Mouse (Mus musculus) cerebellum, adult (tissue): Measurements from ENCODE around the gene Hoga1.
"Not testable (repeated sequence)": the region's sequence is repeated elsewhere in the genome, so short reads cannot be mapped to it uniquely, and the experiment has no call there.

Experiments
- ATAC-seq: cut with Nextera tagmentation; 2 replicates; pipeline ENCODE4 v1.9.2; 2017; ENCODE audit warnings: mild to moderate bottlenecking, moderate library complexity, mixed read lengths; ENCODE audit not compliant: insufficient number of reproducible peaks, low FRiP score, low TSS enrichment

Hoga1 gene

GRCm38 (mm10) chr19:42068441-42069240, 23.2 kb downstream of the Hoga1 start:
- no peak for ATAC-seq

GRCm38 (mm10) chr19:42069241-42069525, 23.8 kb downstream of the Hoga1 start:
- ATAC-seq, result 0 out of 2 replicates have a peak, but pooled peaks have one; percentile 31

GRCm38 (mm10) chr19:42071221-42071620, 25.8 kb downstream of the Hoga1 start:
- ATAC-seq, result no peak

- no peak for ATAC-seq
Measured at GRCm38 (mm10) chr19:42071886-42072608, 26.6 kb downstream of the Hoga1 start.

GRCm38 (mm10) chr19:42072802-42073201, 27.4 kb downstream of the Hoga1 start:
- no peak for ATAC-seq

- ATAC-seq, result no peak
Measured at GRCm38 (mm10) chr19:42075051-42075450, 29.6 kb downstream of the Hoga1 start.

- no peak for ATAC-seq
Measured at GRCm38 (mm10) chr19:42075992-42076391, 30.6 kb downstream of the Hoga1 start.

- ATAC-seq, result no peak
Measured at GRCm38 (mm10) chr19:42078566-42078965, 33.2 kb downstream of the Hoga1 start.

- ATAC-seq, result no peak
Measured at GRCm38 (mm10) chr19:42079006-42079405, 33.6 kb downstream of the Hoga1 start.

- no peak for ATAC-seq
Measured at GRCm38 (mm10) chr19:42079950-42080349, 34.5 kb downstream of the Hoga1 start.

GRCm38 (mm10) chr19:42080469-42080868, 35.1 kb downstream of the Hoga1 start:
- no peak for ATAC-seq

- not testable (repeated sequence) for ATAC-seq
Measured at GRCm38 (mm10) chr19:42081613-42082012, 36.2 kb downstream of the Hoga1 start.

GRCm38 (mm10) chr19:42085690-42086089, 40.3 kb downstream of the Hoga1 start:
- ATAC-seq, result no peak

GRCm38 (mm10) chr19:42086166-42086565, 40.8 kb downstream of the Hoga1 start, which contains the start of gene Morn4:
Gene Morn4 (minus strand): TSS chr19:42086357.
- ATAC-seq, result peak; percentile 85

- ATAC-seq, result no peak
Measured at GRCm38 (mm10) chr19:42089103-42089747, 43.8 kb downstream of the Hoga1 start.

- ATAC-seq, result peak; percentile 96
Measured at GRCm38 (mm10) chr19:42089748-42090595, 44.6 kb downstream of the Hoga1 start, which contains the start of gene Pi4k2a. Gene Pi4k2a (plus strand): TSS chr19:42090470.

GRCm38 (mm10) chr19:42090637-42091141, 45.3 kb downstream of the Hoga1 start:
- no peak for ATAC-seq

GRCm38 (mm10) chr19:42099406-42099805, 54.0 kb downstream of the Hoga1 start:
- no peak for ATAC-seq

- ATAC-seq, result no peak
Measured at GRCm38 (mm10) chr19:42104681-42105080, 59.3 kb downstream of the Hoga1 start.

GRCm38 (mm10) chr19:42115783-42116335, 70.4 kb downstream of the Hoga1 start:
- no peak for ATAC-seq
